In the genomic region with DNA sequence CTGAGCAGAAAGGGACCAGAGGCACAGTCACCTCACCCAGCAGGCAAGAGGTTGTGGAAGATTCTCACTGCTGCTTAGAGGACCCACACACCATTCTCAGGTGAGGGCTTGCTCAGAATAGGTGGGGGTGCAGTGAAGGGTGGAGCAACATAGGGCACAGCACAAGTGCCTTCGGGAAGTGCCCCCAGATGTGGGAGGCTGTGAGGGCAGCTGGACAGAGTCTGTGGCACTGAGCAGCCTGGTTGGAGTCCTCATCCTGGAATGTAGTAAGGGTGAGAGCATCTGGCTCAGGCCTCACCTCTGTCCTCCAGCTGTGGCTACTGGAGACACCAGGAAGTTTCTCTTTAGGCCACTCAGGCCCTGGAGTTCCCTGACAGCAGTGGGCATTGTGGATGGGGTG, we compare ENCODE assay signal across 26 mouse cellular contexts. TPM values are rescaled to one million over a fixed set of nuclear protein-coding genes. Genes with fewer than 3 reads are reported as not detected.
"Had no signal": no experiment of that assay in that cellular context is flagged by ENCODE, and none has a peak within 500 bp of the region (broad histone marks: within the 10 kb centered on the region; RNA-seq: fewer than 3 reads in every experiment).

No protein-coding gene starts in this region.

RNA-seq across cellular contexts. Expression of a gene that starts 39.2 kb away (rescaled TPM):
- total RNA-seq: gastrocnemius, postnatal 14 days; heart, adult 18-20 months; heart, adult 8-10 months; heart, postnatal 10 days; heart, postnatal 25 days; layer of hippocampus, adult 18-20 months; layer of hippocampus, postnatal 10 days; layer of hippocampus, postnatal 25 days; left cerebral cortex, adult 2 months; left cerebral cortex, postnatal 14 days; left cerebral cortex, postnatal 36 days had no signal
- polyA plus RNA-seq: heart, embryonic 14.5 days; hindbrain, embryonic 10.5 days; hindbrain, embryonic 12.5 days; hindbrain, embryonic 14.5 days; intestine, embryonic 14.5 days; large intestine, adult 2 months; limb, embryonic 10.5 days had no signal

RNA-seq across cellular contexts. Expression of a gene that starts 49.5 kb away (rescaled TPM):
- total RNA-seq: layer of hippocampus, adult 18-20 months; layer of hippocampus, postnatal 10 days; layer of hippocampus, postnatal 25 days; left cerebral cortex, adult 2 months; left cerebral cortex, postnatal 14 days; left cerebral cortex, postnatal 36 days had no signal
- polyA plus RNA-seq: heart, embryonic 16.5 days; hindbrain, embryonic 10.5 days; hindbrain, embryonic 12.5 days; hindbrain, embryonic 14.5 days; hindbrain, embryonic 16.5 days; intestine, embryonic 14.5 days; intestine, embryonic 16.5 days; kidney, embryonic 15.5 days; limb, embryonic 10.5 days; limb, embryonic 12.5 days; liver, embryonic 11.5 days; liver, embryonic 13.5 days; liver, embryonic 15.5 days had no signal
